Mouse (Mus musculus) ovary, postnatal 10 days (tissue): ENCODE measurements around the gene Arhgap30.

Source experiments
- DNase-seq: peaks from one replicate; pipeline ENCODE4 v3.0.0; 2022; ENCODE audit warnings: low spot score

Gene Arhgap30

DNA sequence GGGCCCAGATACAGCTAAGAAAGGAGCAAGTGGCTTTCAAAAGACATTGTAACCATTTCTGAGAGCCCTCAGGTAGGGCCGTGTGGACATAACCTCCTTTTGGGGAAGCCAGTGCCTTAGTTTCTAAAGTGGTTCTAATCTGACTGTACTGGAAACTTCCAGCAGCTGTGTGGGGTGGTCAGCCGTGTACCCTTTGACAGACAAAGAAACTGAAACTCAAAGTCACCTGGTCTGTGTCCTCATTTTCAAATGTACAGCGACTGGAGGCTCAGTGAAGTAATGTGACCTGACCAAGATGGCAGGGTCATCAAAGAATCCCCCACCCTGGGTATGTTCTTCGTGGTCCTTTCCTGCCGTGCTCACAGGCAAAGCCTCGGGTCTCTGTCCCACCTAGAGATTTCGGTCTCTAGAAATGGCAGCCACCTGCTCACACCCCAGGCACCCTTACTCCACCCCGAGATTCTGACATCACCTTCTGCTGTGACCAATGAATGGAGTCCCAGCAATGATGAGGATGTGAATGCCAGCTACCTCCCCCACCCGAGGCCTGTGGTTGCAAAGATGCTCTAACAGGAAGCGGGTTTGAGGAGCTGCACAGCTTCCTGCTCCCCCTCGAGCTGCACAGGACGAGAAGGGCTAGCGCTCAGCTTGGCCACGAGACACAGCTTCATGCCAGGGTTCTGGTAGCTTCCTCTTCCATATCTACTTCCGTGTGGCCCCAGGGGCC is at the start of gene Arhgap30:
TSS of gene Arhgap30 (plus strand) at position 579 of the 727 bp plus-strand sequence.
- no peak for DNase-seq

- DNase-seq = no peak
These were observed 46.2 kb upstream of the Arhgap30 start for GRCm38 (mm10) chr1:171342262-171343207.

- DNase-seq = no peak
These were observed 44.7 kb upstream of the Arhgap30 start for GRCm38 (mm10) chr1:171343922-171344677.

DNA sequence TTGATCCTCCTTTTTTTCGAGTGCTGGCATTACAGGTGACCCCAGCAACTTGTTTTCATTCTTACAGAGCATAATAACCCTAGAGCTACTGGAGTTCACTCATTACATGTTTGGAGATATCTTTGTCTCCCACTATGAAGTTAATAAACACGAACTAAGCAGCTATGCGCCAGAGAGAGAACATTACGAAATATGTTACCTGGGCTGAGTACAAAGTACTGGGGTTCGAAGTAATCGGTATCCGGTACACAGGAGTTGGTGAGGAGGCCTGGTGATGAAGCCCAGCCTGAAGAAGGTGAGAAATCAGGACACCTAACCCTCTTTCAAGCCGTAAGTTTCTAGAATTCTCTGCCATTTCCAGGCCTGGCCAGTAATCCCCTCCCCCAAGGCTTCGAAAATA is 44.0 kb upstream of the Arhgap30 start:
- no peak for DNase-seq

DNA sequence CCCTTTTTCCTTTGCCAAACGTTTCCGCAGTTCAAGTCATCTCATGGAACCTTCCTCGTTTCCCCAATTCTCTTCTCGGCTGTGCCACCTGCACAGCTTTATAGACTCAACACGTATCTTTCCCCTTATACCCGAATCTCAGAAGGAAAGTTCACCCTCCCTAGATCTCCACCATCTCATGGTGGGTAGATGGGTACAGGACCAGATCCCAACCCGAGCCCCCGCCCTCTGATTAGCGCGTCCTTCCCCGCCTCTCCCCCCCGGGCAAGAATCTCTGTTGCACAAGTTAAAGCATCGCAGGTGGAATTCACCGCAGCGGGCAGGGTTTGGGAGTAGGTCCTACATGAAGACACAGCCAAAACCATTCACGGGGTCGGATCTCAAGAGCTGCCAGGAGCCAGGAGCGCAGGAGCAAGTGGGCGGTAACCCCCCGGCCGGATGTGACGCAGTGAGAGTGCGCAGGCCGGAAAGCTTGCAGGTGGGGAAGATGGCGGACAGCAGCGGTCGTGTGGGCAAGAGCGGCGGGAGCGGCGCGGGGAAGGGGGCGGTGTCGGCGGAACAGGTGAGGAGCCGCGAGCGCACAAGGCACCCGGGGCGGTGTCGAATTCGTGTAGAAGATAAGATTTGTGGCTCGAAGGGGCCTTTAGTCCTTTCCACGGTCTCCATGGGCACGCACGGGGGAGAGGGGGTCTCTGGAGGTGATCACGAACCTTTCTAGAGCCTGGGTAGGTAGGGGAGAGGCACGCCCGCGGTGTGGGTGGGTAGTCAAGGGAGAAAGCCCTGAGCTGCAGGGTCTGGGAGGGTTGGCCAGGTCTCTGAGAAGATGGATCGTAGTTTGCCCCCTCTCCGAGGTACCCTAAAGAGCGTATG is 43.3 kb upstream of the Arhgap30 start, which contains the start of the genes Nit1 and Pfdn2:
TSS of gene Nit1 (minus strand) at position 422 of the 870 bp plus-strand sequence.
TSS of gene Pfdn2 (plus strand) at position 446 of the 870 bp plus-strand sequence.
- peak; percentile 72 for DNase-seq

DNA sequence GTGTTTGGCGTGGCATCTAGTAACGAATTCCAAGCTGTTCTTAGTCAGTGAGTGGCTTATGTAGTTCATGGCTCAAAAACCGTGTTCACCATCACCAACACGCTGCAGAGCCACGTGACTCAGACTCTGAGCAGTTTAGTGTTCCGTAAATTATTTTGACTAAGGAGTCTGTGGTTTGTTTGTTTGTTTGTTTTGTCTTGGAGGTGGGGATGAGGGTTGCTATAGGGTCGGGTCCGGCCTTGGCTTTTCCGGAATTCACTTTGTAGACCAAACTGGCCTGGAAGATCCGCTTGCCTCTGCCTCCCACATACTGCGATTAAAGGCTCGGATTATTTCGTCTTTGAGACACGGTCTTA is 42.7 kb upstream of the Arhgap30 start:
- no peak for DNase-seq

- DNase-seq = no peak
These were observed 40.1 kb upstream of the Arhgap30 start for GRCm38 (mm10) chr1:171348665-171349064.

- DNase-seq = no peak
These were observed 39.5 kb upstream of the Arhgap30 start for GRCm38 (mm10) chr1:171349210-171349609.

DNA sequence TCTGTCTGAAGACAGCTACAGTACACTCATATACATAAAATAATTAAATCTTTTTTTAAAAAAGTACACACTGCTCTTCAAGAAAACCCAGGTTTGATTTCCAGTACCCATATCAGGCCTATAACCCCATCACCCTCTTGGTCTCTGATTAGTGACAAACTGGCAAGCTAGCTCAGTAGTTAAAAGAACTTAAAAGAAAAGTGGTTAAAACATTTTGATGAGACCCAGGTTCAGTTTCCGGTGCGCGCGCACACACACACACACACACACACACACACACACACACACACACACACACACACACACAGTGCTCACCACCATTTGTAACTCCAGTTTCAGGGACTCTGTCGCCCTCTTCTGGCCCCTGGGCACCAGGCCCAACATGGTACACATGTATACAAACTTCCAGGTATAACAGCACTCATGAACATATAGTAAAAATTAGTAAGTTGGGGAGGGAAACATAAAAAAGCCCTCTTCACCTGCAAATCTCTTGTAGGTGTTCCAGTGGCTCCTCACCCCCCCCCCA is 32.9 kb upstream of the Arhgap30 start:
- no peak for DNase-seq

DNA sequence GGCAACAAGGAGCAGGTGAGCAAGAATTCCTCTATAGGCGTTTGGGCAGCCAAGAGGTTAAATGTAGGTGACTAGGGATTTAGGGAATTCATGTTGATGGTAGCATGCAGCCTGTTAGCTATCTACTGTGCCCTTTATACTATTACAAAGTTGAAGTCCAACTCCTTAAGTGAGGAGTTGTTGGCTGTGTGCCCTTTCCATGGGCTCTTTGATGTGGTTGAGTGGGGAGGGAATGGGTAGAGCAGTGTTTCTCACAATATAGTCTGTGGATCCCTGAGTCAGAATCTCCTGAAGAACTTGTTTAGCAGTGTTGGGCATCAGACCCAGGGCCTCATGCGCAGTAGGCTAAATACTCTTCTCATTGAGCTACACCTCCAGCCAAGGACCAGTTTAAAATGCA is 31.9 kb upstream of the Arhgap30 start:
- DNase-seq = no peak

GRCm38 (mm10) chr1:171358421-171358820 is 30.3 kb upstream of the Arhgap30 start:
- no peak for DNase-seq

DNA sequence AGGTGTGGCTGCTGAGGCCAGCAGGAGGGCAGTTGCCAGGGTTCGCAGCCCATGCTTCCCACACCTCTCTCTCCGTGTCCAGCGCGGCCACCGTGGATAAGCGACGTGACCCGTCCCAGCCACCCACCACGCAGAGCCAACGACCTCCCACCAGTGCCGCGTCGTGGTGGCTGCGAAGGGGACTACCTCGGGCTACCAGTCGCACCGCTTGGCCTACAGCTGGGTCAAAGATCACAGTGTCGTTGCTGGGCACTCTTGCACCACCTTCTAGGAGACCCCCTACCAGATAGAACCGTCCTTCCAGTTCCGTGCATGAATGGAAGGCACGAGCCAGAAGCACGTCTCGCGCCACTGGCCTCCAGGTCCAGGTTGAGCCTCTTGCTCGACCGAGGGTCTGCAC is 28.5 kb upstream of the Arhgap30 start:
- DNase-seq = no peak

DNA sequence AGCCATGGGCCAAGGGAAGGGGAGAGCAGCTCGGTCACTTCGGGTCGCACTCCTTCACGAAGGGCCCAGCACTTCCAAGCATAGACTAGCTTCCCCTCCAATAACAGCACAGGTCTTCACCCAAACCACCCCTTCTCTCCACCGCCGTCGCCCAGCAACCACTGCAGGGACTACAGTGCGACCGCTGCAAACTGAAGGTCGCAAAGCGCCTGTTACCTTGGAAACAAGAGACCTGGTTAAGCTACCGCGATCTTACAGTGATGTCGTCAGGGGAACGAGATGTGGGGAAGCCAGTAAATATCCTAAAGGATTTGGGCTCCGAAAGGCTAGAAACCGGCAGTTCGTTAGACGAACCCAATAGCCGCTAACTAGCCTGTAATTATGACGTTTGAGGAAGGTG is 28.1 kb upstream of the Arhgap30 start, which contains the start of gene Klhdc9:
TSS of gene Klhdc9 (minus strand) at position 143 of the 400 bp plus-strand sequence.
- DNase-seq = peak; percentile 69

GRCm38 (mm10) chr1:171361106-171362103 is 27.3 kb upstream of the Arhgap30 start:
- DNase-seq = no peak

DNA sequence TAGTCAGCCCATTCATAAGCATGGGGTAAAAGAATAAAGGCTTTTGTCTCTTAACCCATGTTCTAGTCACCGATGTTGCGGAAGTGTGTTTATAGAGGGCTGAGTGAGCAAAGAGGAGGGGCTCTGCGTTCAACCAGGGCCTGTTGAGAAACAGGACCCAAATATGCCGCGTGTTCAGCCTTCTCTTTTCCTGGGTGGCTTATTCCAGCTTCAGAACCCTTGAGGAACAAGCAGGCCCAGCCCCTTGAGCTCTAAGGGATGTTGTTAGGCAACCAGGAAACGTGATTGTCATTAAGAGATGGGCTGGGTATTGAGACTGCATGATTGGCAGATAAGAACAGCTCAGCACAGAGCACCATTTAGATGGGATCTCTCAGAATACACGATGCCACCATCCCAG is 22.8 kb upstream of the Arhgap30 start:
- no peak for DNase-seq

GRCm38 (mm10) chr1:171369845-171370556 is 18.8 kb upstream of the Arhgap30 start, which contains the start of gene Nectin4:
Nectin4 (plus strand) TSS chr1:171370099.
- no peak for DNase-seq

DNA sequence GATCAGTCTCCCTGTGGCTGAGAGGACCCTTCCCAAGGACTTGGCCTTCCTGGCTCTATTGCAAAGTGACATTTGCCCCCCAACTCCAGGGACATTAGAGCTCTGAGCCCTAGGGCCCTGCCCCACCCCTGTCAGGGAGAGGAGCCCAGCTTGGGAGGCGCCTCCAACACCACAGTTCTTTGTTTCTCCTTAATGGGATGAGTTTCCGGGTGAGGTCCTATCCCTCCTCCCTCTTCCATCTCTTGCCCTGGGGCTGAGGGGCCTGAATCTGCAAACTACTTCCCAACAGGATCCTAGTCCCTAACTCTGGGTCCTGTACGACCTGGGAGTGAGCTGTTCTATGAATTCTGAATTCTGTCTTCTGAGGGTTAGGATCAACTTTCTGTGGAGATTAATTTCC is 15.9 kb upstream of the Arhgap30 start:
- DNase-seq = no peak

DNA sequence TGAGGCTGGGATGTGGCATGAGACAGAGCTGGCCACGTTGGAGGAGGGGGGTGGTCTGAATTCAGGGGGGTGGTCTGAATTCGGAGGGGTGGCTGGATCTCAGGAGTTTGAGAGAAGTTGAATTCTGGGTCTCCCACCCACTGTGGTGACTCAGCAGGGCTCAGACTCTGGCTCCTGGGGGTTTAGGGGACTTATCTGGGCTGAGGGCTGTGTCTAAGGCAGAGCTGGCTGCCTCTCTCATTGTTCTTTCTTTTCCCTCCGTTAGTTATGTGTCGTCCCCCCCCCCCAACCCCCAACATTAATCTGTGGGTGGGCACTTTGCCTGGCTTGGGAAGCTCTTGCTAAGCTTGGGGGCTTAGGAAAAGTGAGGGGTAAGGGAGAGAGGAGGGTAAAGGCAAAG is 14.8 kb upstream of the Arhgap30 start:
- no peak for DNase-seq

GRCm38 (mm10) chr1:171375646-171376097 is 13.1 kb upstream of the Arhgap30 start:
- DNase-seq = no peak
